Mouse (Mus musculus) testis, adult 2 months (tissue): ENCODE data around the gene Shank3. TPM values are rescaled to one million over a fixed set of nuclear protein-coding genes. Genes with fewer than 3 reads are reported as not detected.

Source experiments
- H3K27ac ChIP-seq: fragments of 200-500 bp; 2 replicates; pipeline ENCODE4 v1.5.1; 2012; ENCODE audit warnings: low read depth, low read length; ENCODE audit not compliant: control insufficient read depth, insufficient read depth
- H3K27me3 ChIP-seq: fragments of 200-500 bp; 2 replicates; pipeline ENCODE4 v1.6.1; 2012; ENCODE audit warnings: mild to moderate bottlenecking, low read length, moderate library complexity; ENCODE audit not compliant: control insufficient read depth, insufficient read depth
- H3K36me3 ChIP-seq: fragments of 200-500 bp; 2 replicates; pipeline ENCODE4 v1.6.1; 2012; ENCODE audit warnings: mild to moderate bottlenecking, low read length; ENCODE audit not compliant: control insufficient read depth, insufficient read depth
- H3K4me1 ChIP-seq: fragments of 200-500 bp; 2 replicates; pipeline ENCODE4 v1.6.1; 2012; ENCODE audit warnings: low read length; ENCODE audit not compliant: control insufficient read depth, insufficient read depth
- H3K4me3 ChIP-seq: fragments of 200-500 bp; 2 replicates; pipeline ENCODE4 v1.5.1; 2012; ENCODE audit warnings: low read depth, mild to moderate bottlenecking, low read length, moderate library complexity, mixed read lengths; ENCODE audit not compliant: control insufficient read depth
- CTCF ChIP-seq: fragments of 200-500 bp; IDR thresholded peaks from 2 replicates; pipeline ENCODE4 v1.5.1; 2012; ENCODE audit warnings: low read depth, mild to moderate bottlenecking, inconsistent platforms, low read length, moderate library complexity; ENCODE audit not compliant: control insufficient read depth, insufficient read depth, insufficient replicate concordance
- POLR2A ChIP-seq: fragments of 200-500 bp; IDR thresholded peaks from 2 replicates; pipeline ENCODE4 v1.6.1; 2012; ENCODE audit warnings: low read depth, mild to moderate bottlenecking, inconsistent platforms, low read length, moderate library complexity; ENCODE audit not compliant: control insufficient read depth
- polyA plus RNA-seq: library from polyadenylated mRNA; depleted of rRNA; stranded (reverse); fragments of >200 nt; gene quantifications from 2 replicates; pipeline ENCODE4 v1.2.3, GENCODE M21; 2012

Shank3 gene
- polyA plus RNA-seq, 1 experiment: 1.1 TPM

DNA sequence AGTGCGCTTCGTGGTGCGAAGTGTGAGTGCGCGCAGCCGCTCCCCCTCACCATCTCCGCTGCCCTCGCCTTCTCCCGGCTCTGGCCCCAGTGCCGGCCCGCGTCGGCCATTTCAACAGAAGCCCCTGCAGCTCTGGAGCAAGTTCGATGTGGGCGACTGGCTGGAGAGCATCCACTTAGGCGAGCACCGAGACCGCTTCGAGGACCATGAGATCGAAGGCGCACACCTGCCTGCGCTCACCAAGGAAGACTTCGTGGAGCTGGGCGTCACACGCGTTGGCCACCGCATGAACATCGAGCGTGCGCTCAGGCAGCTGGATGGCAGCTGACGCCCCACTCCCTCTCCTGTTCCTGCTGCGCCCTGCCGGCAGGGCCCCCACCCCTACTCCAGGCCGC lies 58.6 kb downstream of the Shank3 start:
- peaks cover 12% of the 10 kb centered on the region for H3K4me1 ChIP-seq
- no peak for TF ChIP-seq POLR2A
- no peak for TF ChIP-seq CTCF
- H3K36me3 ChIP-seq: no peaks in the 10 kb centered on the region
- H3K27ac ChIP-seq: no peak overlapping the region
- H3K27me3 ChIP-seq: no peaks in the 10 kb centered on the region
- H3K4me3 ChIP-seq: peak overlapping the region; percentile 2

DNA sequence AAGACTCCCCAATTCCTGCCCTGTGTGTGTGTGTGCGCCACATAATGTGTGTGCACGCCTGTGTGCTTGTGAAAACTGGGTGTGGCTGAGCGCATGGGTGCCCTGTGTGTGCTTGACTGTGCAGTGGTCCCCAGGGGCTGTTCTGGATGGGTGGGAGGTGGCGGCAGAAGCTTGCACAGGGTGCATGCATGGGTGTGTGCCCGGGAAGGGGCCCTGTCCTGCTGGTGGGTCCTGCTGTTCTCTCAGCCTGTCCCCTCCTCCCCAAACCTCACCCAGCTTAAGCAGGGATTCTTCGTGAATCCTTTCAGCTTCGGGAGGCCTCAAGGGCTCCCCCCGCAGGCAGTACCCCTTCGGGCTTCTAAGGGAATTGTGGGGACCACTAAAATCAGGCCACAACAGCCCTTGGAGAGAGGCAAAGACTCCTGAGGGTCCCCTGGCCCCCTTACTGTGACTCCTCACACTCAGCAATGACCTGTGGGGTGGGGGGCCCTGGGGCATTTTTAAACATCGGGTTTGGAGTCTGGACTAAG lies 59.8 kb downstream of the Shank3 start:
- Histone ChIP-seq H3K4me1 (peaks cover 12% of the 10 kb centered on the region), H3K36me3 (no peaks in the 10 kb centered on the region), H3K27me3 (no peaks in the 10 kb centered on the region), H3K27ac (no peak overlapping the region), H3K4me3 (no peak overlapping the region)
- TF ChIP-seq POLR2A (no peak), CTCF (no peak)

DNA sequence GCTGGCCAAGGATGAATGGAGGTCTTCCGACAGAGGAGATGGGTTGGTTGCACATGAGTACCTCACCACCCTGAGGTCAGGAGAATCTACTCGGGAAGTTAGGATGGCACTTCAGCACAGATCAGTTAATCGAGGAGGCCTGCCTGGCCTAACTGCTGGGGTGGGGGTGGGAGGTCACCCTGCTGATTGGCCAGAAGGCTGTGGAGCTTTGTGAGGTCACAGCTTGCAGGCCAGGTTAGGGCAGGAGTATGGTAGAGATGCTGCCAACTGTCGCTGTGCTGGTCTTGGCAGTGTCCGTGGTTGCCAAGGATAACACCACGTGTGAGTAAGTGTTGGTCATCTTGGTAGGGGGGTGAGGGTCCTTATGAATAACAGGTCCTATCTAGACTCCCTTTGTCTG lies 68.7 kb downstream of the Shank3 start, which contains the start of gene Acr:
Gene Acr (plus strand): TSS at position 213 of the 400 bp plus-strand sequence.
- TF ChIP-seq CTCF (peak; percentile 23; the same call in 1 of the 2 replicates), POLR2A (peak; percentile 100)
- Histone ChIP-seq H3K27ac (peak within 1 kb of the TSS; percentile 92), H3K4me3 (peak within 1 kb of the TSS; percentile 95)

DNA sequence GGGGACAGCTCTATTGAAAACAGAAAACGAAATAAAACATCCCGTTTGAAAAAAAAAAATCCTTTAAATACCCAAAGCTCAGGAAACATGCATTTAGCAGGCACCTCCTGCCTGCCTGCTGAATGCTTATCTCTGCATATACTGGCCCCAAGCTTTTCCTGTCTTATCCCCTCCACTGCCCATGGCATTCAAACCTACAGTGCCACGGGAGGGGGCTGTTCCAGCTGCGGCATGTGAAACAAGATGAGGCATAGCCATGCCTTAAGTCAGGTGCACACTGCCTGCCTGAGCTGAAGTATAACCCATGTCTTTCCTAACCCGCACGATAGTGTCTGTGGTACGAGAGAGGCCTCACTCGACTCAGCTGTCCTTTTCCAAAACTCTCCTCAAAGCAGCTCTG lies 72.7 kb downstream of the Shank3 start:
- Histone ChIP-seq H3K36me3 (no peaks in the 10 kb centered on the region; the same call in none of the 2 replicates), H3K4me1 (no peaks in the 10 kb centered on the region; the same call in none of the 2 replicates), H3K27ac (no peak overlapping the region), H3K27me3 (no peaks in the 10 kb centered on the region), H3K4me3 (peak overlapping the region; percentile 23; the same call in 1 of the 2 replicates)
- TF ChIP-seq POLR2A: no peak
- no peak for TF ChIP-seq CTCF

More for the DNA sequence above, 68.7 kb downstream of the Shank3 start, which contains the start of gene Acr:
- no peaks in the 10 kb centered on the region; the same call in none of the 2 replicates for H3K4me1 ChIP-seq
- H3K36me3 ChIP-seq: peaks cover 1% of the 10 kb centered on the region
- H3K27me3 ChIP-seq: no peaks in the 10 kb centered on the region

DNA sequence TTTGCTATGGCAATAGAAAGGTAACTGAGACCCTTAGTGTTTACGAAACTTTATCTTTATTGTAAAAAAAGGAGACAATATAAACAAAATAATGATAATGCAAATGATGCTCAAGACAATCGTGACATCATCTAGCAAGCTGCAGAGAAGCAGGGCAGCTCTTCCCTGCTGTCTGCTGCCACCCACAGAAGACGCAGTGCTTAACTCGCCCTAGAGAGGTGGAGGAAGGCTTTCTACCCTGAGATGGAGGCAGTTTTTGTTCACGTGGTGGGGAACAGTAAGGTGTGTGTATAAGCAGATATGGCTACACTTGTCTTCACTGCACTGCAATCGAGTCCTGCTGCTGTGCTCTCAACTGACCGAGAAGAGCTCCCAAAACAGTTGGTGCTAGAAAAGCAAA lies 83.1 kb downstream of the Shank3 start:
- Histone ChIP-seq H3K36me3 (no peaks in the 10 kb centered on the region), H3K4me1 (no peaks in the 10 kb centered on the region), H3K27ac (no peak overlapping the region), H3K4me3 (no peak overlapping the region), H3K27me3 (no peaks in the 10 kb centered on the region)
- TF ChIP-seq POLR2A (no peak), CTCF (no peak)

DNA sequence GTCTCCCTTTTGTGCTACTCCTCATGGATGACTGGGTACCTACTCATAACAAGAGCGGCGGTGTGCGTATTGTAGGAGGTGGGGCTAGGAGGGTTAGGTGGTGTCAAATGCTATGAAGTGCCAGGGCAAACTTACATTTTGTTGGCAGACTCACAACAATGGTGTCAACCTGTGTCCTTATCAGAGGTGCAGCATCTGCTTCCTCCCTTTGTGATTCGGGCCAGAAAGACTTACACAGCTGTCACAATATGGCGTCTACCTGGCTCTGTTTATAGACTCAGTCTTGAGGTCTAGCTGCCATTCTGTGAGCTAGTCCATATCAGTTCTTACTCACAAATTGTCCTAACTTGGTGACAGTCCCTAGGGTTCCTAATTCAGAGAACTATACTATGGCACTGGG lies 85.7 kb downstream of the Shank3 start:
- TF ChIP-seq CTCF (no peak), POLR2A (no peak)
- H3K4me3 ChIP-seq: no peak overlapping the region
- no peaks in the 10 kb centered on the region; the same call in none of the 2 replicates for H3K36me3 ChIP-seq

DNA sequence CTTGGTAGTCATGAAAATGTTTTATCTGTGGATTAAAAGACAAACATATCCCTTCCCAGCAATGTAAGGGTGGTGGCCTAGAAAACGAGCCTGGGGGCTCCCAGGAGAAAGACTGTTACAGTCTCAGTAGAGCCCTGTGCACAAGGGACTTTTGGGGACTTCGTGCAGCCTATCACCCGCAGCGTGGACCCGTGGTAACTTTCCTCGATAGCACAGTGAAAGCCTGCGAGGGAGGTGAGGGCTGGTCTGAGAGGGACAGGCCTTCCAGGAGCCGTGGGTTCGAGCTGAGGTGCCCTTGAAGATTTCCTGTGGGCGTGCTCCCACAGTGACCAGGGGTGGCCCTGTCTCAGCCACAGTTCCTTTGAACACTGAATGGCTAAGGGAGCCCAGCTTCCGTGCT lies 86.2 kb downstream of the Shank3 start:
- no peaks in the 10 kb centered on the region for H3K4me1 ChIP-seq
- no peaks in the 10 kb centered on the region for H3K27me3 ChIP-seq
- TF ChIP-seq POLR2A: no peak
- no peak for TF ChIP-seq CTCF
- H3K27ac ChIP-seq: no peak overlapping the region
- H3K36me3 ChIP-seq: no peaks in the 10 kb centered on the region; the same call in none of the 2 replicates
- no peak overlapping the region for H3K4me3 ChIP-seq

More for the DNA sequence above, 85.7 kb downstream of the Shank3 start:
- H3K4me1 ChIP-seq: no peaks in the 10 kb centered on the region
- H3K27me3 ChIP-seq: no peaks in the 10 kb centered on the region
- no peak overlapping the region for H3K27ac ChIP-seq

DNA sequence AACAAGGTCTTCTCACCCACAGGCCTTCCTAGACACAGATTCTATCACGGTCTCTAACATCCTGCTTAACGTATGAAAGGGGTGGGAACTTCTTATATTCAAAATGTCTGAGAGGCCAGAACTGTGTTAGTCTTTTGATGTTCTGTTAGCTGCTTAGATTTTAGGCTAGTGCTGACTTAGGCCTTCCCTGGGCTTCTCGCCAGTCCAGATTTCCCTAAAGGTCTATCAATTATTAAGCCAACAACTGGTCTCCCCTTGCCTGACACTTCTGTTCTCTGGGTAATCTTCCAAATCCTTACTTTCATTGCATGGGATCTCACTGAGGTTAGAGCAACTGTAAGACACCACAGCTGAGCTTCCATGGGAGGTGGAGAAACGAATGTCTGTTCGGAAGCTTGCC lies 89.7 kb downstream of the Shank3 start:
- no peak overlapping the region for H3K27ac ChIP-seq
- peak overlapping the region; percentile 10 for H3K4me3 ChIP-seq
- H3K27me3 ChIP-seq: no peaks in the 10 kb centered on the region
- no peaks in the 10 kb centered on the region; the same call in none of the 2 replicates for H3K36me3 ChIP-seq
- no peak for TF ChIP-seq POLR2A
- TF ChIP-seq CTCF: no peak
- peaks cover 6% of the 10 kb centered on the region for H3K4me1 ChIP-seq
